Mouse (Mus musculus) testis, adult 2 months (tissue): ENCODE measurements around the gene Tex46.

Experiments
- CTCF ChIP-seq: fragments of 200-500 bp; IDR thresholded peaks from 2 replicates; pipeline ENCODE4 v1.5.1; 2012; ENCODE audit warnings: low read depth, mild to moderate bottlenecking, inconsistent platforms, low read length, moderate library complexity; ENCODE audit not compliant: control insufficient read depth, insufficient read depth, insufficient replicate concordance
- POLR2A ChIP-seq: fragments of 200-500 bp; IDR thresholded peaks from 2 replicates; pipeline ENCODE4 v1.6.1; 2012; ENCODE audit warnings: low read depth, mild to moderate bottlenecking, inconsistent platforms, low read length, moderate library complexity; ENCODE audit not compliant: control insufficient read depth

- TF ChIP-seq POLR2A: no peak
- TF ChIP-seq CTCF: no peak
These were observed 47.7 kb downstream of the Tex46 start for GRCm38 (mm10) chr4:136657914-136658313.
